Mouse (Mus musculus) CH12.LX (cell line): ENCODE data around the gene Arid5b.

Source experiments
- CHD1 ChIP-seq: IDR thresholded peaks from 2 replicates; pipeline ENCODE4 v1.6.1; 2012; ENCODE audit warnings: low read depth, low read length, improper control_type of control experiment, inconsistent platforms
- CHD2 ChIP-seq: IDR thresholded peaks from 2 replicates; pipeline ENCODE4 v1.6.1; 2011; ENCODE audit warnings: low read length, improper control_type of control experiment
- CTCF ChIP-seq, 2 experiments: IDR thresholded peaks in 1 of 2; conservative IDR thresholded peaks in 1 of 2; 2 replicates each; pipeline ENCODE4 v1.5.1; 2011 to 2012; ENCODE audit warnings: low read depth in 2 of 2, low read length in 2 of 2, improper control_type of control experiment in 1 of 2, inconsistent platforms in 1 of 2, mild to moderate bottlenecking in 1 of 2, moderate library complexity in 1 of 2
- E2F4 ChIP-seq: IDR thresholded peaks from 2 replicates; pipeline ENCODE4 v1.6.1; 2011; ENCODE audit warnings: low read depth, low read length, improper control_type of control experiment; ENCODE audit not compliant: insufficient replicate concordance
- MAX ChIP-seq: IDR thresholded peaks from 2 replicates; pipeline ENCODE4 v1.6.1; 2011; ENCODE audit warnings: low read length, improper control_type of control experiment
- MAZ ChIP-seq: IDR thresholded peaks from 2 replicates; pipeline ENCODE4 v1.6.1; 2012; ENCODE audit warnings: low read depth, mild to moderate bottlenecking, inconsistent platforms, low read length, improper control_type of control experiment, moderate library complexity
- MXI1 ChIP-seq: IDR thresholded peaks from 2 replicates; pipeline ENCODE4 v1.6.1; 2011; ENCODE audit warnings: mild to moderate bottlenecking, low read depth, low read length, improper control_type of control experiment
- SIN3A ChIP-seq: IDR thresholded peaks from 2 replicates; pipeline ENCODE4 v1.6.1; 2012; ENCODE audit warnings: low read length, improper control_type of control experiment, inconsistent platforms
- ZNF384 ChIP-seq: IDR thresholded peaks from 2 replicates; pipeline ENCODE4 v1.6.1; 2012; ENCODE audit warnings: low read depth, low read length, improper control_type of control experiment, inconsistent platforms

- TF ChIP-seq CTCF (conservative IDR thresholded peaks at IDR 0.05 in 1 of 2, IDR thresholded peaks at IDR 0.05 in 1 of 2; ENCODE audit: low read depth in 2 of 2, low read length in 2 of 2) (no peak), CHD1 (no peak), E2F4 (no peak), MAZ (no peak), CHD2 (no peak), SIN3A (no peak), ZNF384 (no peak), MAX (no peak), MXI1 (no peak)
These were observed 229.8 kb downstream of the Arid5b start for GRCm38 (mm10) chr10:68048641-68049305.
